Mouse (Mus musculus): ENCODE results near the gene Grik1. TPM values are rescaled to one million over a fixed set of nuclear protein-coding genes. Genes with fewer than 3 reads are reported as not detected.
A peak's percentile ranks its signal among the peaks of the same experiment; 100 is the strongest.

Gene Grik1
- total and polyA plus RNA-seq, 2 experiments from 2014 or later = 23.7 to 29.0 TPM

- no peak overlapping the region for H3K4me3 ChIP-seq (ENCODE audit: low read depth, low read length)
Observed at GRCm38 (mm10) chr16:88142574-88142973, 147.5 kb downstream of the Grik1 start.

GRCm38 (mm10) chr16:88142136-88142535 is 147.9 kb downstream of the Grik1 start:
- Histone ChIP-seq H3K4me2 (ENCODE audit: low read depth) (no peak overlapping the region), H3K9me3 (ENCODE audit: low read length) (no peaks in the 10 kb centered on the region), H3K4me3 (ENCODE audit: low read depth, low read length) (no peak overlapping the region), H3K27ac (ENCODE audit: low read depth, low read length) (no peak overlapping the region), H3K9ac (no peak overlapping the region), H3K4me1 (ENCODE audit: insufficient read depth) (no peaks in the 10 kb centered on the region; the same call in 1 of the 2 replicates), H3K27me3 (ENCODE audit: insufficient read depth, low read length) (no peaks in the 10 kb centered on the region), H3K36me3 (ENCODE audit: insufficient read depth) (no peaks in the 10 kb centered on the region)
- ATAC-seq (no peak), DNase-seq (no peak)
- no peak for TF ChIP-seq CTCF (IDR thresholded peaks at IDR 0.05; ENCODE audit: low read depth)
- 17% methylated on average over 2 of the region's 2 CpGs for WGBS

More at GRCm38 (mm10) chr16:88142574-88142973, 147.5 kb downstream of the Grik1 start:
- H3K9me3 ChIP-seq (ENCODE audit: low read length) = no peaks in the 10 kb centered on the region
- ATAC-seq = peak; percentile 79
- no peaks in the 10 kb centered on the region for H3K27me3 ChIP-seq (ENCODE audit: insufficient read depth, low read length)
- H3K27ac ChIP-seq (ENCODE audit: low read depth, low read length) = no peak overlapping the region
- WGBS = 6% methylated on average over 2 of the region's 2 CpGs
- no peak for TF ChIP-seq CTCF (IDR thresholded peaks at IDR 0.05; ENCODE audit: low read depth)
- H3K9ac ChIP-seq = no peak overlapping the region
- peak; percentile 27 for DNase-seq
- no peaks in the 10 kb centered on the region for H3K36me3 ChIP-seq (ENCODE audit: insufficient read depth)
- H3K4me2 ChIP-seq (ENCODE audit: low read depth) = no peak overlapping the region
- H3K4me1 ChIP-seq (ENCODE audit: insufficient read depth) = no peaks in the 10 kb centered on the region; the same call in 1 of the 2 replicates

DNA sequence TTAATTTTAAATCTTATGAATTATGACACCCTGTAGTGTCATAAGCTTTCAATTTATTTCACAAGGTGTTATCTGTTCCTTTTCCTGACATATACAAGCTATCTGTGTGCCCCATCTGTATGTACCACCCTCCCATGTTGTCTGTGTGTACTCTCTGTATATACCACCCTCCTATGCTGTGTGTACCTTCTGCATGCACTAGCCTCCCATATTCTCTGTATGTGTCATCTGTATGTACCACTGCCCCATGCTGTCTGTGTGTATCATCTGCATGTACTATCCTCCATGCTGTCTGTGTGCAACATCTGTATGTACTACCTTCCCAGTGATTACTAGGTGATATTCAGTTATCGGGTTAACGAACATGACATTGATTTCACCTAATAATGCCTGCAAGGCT is 148.5 kb downstream of the Grik1 start:
- ATAC-seq = no peak
- H3K9me3 ChIP-seq (ENCODE audit: low read length) = no peaks in the 10 kb centered on the region

DNA sequence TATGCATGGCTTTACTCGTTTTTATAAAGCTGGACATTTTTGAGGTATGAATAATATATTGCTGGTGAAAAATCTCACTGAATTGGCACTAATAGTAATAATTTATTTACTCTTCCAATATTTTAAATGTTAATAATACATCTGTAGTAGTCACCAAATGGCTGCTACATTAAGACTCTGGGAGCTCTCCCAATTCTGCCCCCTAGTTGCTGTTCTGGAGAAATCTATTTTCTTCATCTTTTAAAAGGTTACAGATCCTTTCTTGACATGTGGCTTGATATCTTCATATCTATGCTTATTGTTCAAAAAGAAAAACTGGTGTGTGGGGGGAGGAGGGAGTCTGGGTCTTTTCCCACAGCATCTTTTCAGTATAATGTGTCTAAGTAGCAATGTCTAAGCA is 151.2 kb downstream of the Grik1 start:
- 75% methylated on average over 1 of the region's 1 CpGs for WGBS
- no peaks in the 10 kb centered on the region for H3K36me3 ChIP-seq (ENCODE audit: insufficient read depth)
- DNase-seq = no peak

More for the DNA sequence above, 148.5 kb downstream of the Grik1 start:
- Histone ChIP-seq H3K4me1 (ENCODE audit: insufficient read depth) (no peaks in the 10 kb centered on the region; the same call in 1 of the 2 replicates), H3K9ac (no peak overlapping the region), H3K36me3 (ENCODE audit: insufficient read depth) (no peaks in the 10 kb centered on the region), H3K27ac (ENCODE audit: low read depth, low read length) (no peak overlapping the region), H3K4me2 (ENCODE audit: low read depth) (no peak overlapping the region), H3K4me3 (ENCODE audit: low read depth, low read length) (no peak overlapping the region), H3K27me3 (ENCODE audit: insufficient read depth, low read length) (no peaks in the 10 kb centered on the region)
- DNase-seq = no peak
- TF ChIP-seq CTCF (IDR thresholded peaks at IDR 0.05; ENCODE audit: low read depth) = no peak
- WGBS = 84% methylated on average over 2 of the region's 2 CpGs

DNA sequence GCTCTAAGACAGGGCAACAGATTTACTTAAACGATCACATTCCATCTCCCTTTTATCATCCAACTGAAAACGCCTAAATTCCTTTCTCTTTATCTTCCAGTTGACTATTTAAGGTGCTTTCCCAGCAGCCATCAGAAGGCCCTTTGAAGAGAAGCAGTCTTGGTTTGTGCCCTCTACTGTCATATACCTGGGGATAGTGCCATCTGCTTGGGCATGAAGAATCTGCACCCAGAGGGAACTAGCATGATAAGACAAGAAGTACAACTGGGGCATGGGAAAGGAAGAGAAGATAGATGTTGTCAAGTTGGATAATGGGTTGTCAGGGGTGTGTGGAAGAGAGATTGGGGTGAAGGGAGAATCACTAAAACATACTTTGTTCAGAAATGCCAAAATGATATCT is 157.1 kb downstream of the Grik1 start:
- Histone ChIP-seq H3K27me3 (ENCODE audit: insufficient read depth, low read length) (no peaks in the 10 kb centered on the region), H3K4me1 (ENCODE audit: insufficient read depth) (no peaks in the 10 kb centered on the region), H3K4me3 (ENCODE audit: low read depth, low read length) (no peak overlapping the region), H3K36me3 (ENCODE audit: insufficient read depth) (no peaks in the 10 kb centered on the region), H3K9me3 (ENCODE audit: low read length) (no peaks in the 10 kb centered on the region), H3K4me2 (ENCODE audit: low read depth) (no peak overlapping the region), H3K9ac (no peak overlapping the region), H3K27ac (ENCODE audit: low read depth, low read length) (no peak overlapping the region)
- no peak for TF ChIP-seq CTCF (IDR thresholded peaks at IDR 0.05; ENCODE audit: low read depth)
- no peak for ATAC-seq
- 60% methylated on average over 2 of the region's 2 CpGs for WGBS
- DNase-seq = no peak

More for the DNA sequence above, 151.2 kb downstream of the Grik1 start:
- H3K27ac ChIP-seq (ENCODE audit: low read depth, low read length) = no peak overlapping the region
- TF ChIP-seq CTCF (IDR thresholded peaks at IDR 0.05; ENCODE audit: low read depth) = no peak
- no peaks in the 10 kb centered on the region for H3K27me3 ChIP-seq (ENCODE audit: insufficient read depth, low read length)
- H3K4me3 ChIP-seq (ENCODE audit: low read depth, low read length) = no peak overlapping the region
- H3K9ac ChIP-seq = no peak overlapping the region
- H3K4me1 ChIP-seq (ENCODE audit: insufficient read depth) = no peaks in the 10 kb centered on the region; the same call in 1 of the 2 replicates
- H3K4me2 ChIP-seq (ENCODE audit: low read depth) = no peak overlapping the region
- no peak for ATAC-seq
- no peaks in the 10 kb centered on the region for H3K9me3 ChIP-seq (ENCODE audit: low read length)

- 90% methylated on average over 3 of the region's 3 CpGs for whole genome bisulfite sequencing
- H3K4me1 ChIP-seq (ENCODE audit: insufficient read depth) = no peaks in the 10 kb centered on the region
- no peak for DNase-seq
- no peaks in the 10 kb centered on the region for H3K9me3 ChIP-seq (ENCODE audit: low read length)
- H3K36me3 ChIP-seq (ENCODE audit: insufficient read depth) = no peaks in the 10 kb centered on the region
- no peak overlapping the region for H3K4me3 ChIP-seq (ENCODE audit: low read depth, low read length)
- TF ChIP-seq CTCF (IDR thresholded peaks at IDR 0.05; ENCODE audit: low read depth) = no peak
- no peak for ATAC-seq
- no peaks in the 10 kb centered on the region for H3K27me3 ChIP-seq (ENCODE audit: insufficient read depth, low read length)
- H3K4me2 ChIP-seq (ENCODE audit: low read depth) = no peak overlapping the region
- no peak overlapping the region for H3K9ac ChIP-seq
- H3K27ac ChIP-seq (ENCODE audit: low read depth, low read length) = no peak overlapping the region
Observed at GRCm38 (mm10) chr16:88131103-88131502, 159.0 kb downstream of the Grik1 start.

DNA sequence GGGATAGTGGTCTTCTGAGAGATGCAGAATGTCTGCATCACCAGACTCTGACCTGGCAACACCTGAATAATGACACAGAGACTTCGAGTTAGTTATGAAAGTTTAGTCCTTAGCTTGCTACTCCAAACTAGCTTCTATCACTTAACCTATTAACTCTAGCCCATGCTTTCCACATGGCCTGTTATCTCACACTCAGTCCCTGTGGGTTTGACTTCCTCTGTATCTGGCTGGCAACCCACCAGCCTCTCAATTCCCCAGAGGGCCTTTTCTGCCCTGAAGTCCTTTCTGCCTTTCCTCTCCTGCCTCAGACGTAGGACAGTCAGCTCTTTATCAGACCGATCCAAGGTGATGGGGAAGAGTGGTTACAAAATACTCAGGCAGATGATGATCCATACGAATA is 165.0 kb downstream of the Grik1 start:
- Histone ChIP-seq H3K36me3 (ENCODE audit: insufficient read depth) (no peaks in the 10 kb centered on the region), H3K4me3 (ENCODE audit: low read depth, low read length) (no peak overlapping the region), H3K4me2 (ENCODE audit: low read depth) (no peak overlapping the region), H3K9ac (no peak overlapping the region), H3K9me3 (ENCODE audit: low read length) (no peaks in the 10 kb centered on the region), H3K27me3 (ENCODE audit: insufficient read depth, low read length) (no peaks in the 10 kb centered on the region), H3K27ac (ENCODE audit: low read depth, low read length) (no peak overlapping the region), H3K4me1 (ENCODE audit: insufficient read depth) (no peaks in the 10 kb centered on the region)
- WGBS = 83% methylated on average over 4 of the region's 4 CpGs
- no peak for ATAC-seq
- no peak for DNase-seq
- no peak for TF ChIP-seq CTCF (IDR thresholded peaks at IDR 0.05; ENCODE audit: low read depth)
